Mouse (Mus musculus): ENCODE measurements around the gene Zfpm1.

DNA sequence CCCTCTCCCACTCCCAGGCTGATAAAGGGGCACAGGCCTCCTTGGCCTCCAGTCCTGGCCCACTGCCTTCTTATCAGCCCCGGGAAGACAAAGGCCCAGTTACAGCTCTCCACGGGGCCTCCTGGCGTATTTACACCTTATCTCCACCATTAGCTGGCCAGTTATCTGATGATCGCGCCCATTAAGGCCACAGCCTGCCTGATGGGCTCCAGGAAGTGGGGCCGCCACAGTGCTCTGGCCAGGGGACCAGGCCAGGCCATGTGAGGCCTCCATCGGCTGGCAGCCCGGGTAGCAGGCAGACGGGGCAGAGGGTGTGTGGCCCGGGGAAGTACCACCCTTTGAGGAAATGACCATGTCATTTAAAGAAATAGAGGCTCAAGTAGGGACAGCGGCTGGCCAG, 40.9 kb downstream of the Zfpm1 start:
- no peak for TF ChIP-seq CTCF (IDR thresholded peaks at IDR 0.05; ENCODE audit: low read depth, low read length)
- TF ChIP-seq POLR2A (IDR thresholded peaks at IDR 0.05; ENCODE audit: extremely low read depth, insufficient read depth, low read length) = no peak

Measured in liver, adult 2 months (tissue).